Comparison of ENCODE assay signal across 12 mouse cellular contexts in the genomic region with DNA sequence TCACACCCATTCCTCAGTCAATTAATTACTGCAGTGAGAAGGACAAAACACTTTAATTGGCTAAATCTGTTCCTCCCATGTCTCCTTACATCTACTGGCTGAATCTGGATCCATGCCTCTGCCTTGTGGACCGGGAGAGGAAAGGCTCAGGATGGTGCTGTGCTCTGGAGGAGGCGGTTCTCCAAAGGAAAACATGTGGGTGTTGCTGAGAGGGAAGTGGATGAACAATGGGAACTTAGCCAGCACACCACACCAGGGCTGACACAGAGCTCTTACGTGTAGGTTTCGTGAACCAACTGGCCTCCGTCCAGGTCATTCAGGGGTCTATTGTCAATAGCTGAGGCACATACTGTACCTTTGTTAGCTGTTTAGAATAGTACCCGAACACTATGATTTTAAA.
A peak's percentile ranks its signal among the peaks of the same experiment; 100 is the strongest.
DNase-seq lines count a peak whose midpoint lies in the region; ATAC-seq and TF ChIP-seq lines count a peak whose summit lies in the region.
"Had no signal": no experiment of that assay in that cellular context is flagged by ENCODE, and none has a peak within 500 bp of the region (broad histone marks: within the 10 kb centered on the region; RNA-seq: fewer than 3 reads in every experiment).

No protein-coding gene starts in this region.

- H3K36me3 ChIP-seq in lung, embryonic 14.5 days (ENCODE audit: insufficient read depth), result no peaks in the 10 kb centered on the region
- H3K36me3 ChIP-seq: embryonic facial prominence, embryonic 12.5 days; hindbrain, embryonic 15.5 days; liver, embryonic 15.5 days had no signal

- no peaks in the 10 kb centered on the region for H3K9me3 ChIP-seq in lung, embryonic 14.5 days (ENCODE audit: low read depth, low read length)
- H3K9me3 ChIP-seq: embryonic facial prominence, embryonic 12.5 days; hindbrain, embryonic 15.5 days; liver, embryonic 15.5 days had no signal

- H3K27me3 ChIP-seq in lung, embryonic 14.5 days (ENCODE audit: insufficient read depth, low read length), result no peaks in the 10 kb centered on the region
- H3K27me3 ChIP-seq: embryonic facial prominence, embryonic 12.5 days; hindbrain, embryonic 15.5 days; liver, embryonic 15.5 days had no signal

- intact Hi-C loops in gastrocnemius, adult 2 months (cut with DNase I), result no loop called here

- no peak for TF ChIP-seq POLR2A in brain, embryonic 14.5 days (IDR thresholded peaks at IDR 0.05; ENCODE audit: borderline replicate concordance, extremely low read depth, insufficient read depth, insufficient read length, poor library complexity, severe bottlenecking)

- DNase-seq in gastrocnemius, adult 2 months, result peak; percentile 30
- DNase-seq in gastrocnemius, postnatal 4 days (ENCODE audit: low spot score in 2 of 2), result no peak
- peak; percentile 57 for DNase-seq in lung, embryonic 14.5 days
- DNase-seq in lung, postnatal 25 days (ENCODE audit: low spot score), result no peak
- DNase-seq in brain, embryonic 14.5 days (ENCODE audit: low read depth), result peak; percentile 61
- DNase-seq in lung, postnatal 4 days, result peak; percentile 16 to 41
- no peak for DNase-seq in thymus, postnatal 25 days
- DNase-seq: kidney, adult 8-10 months had no signal

- H3K27ac ChIP-seq in gastrocnemius, adult 2 months, result no peak overlapping the region
- H3K27ac ChIP-seq in lung, embryonic 14.5 days (ENCODE audit: low read depth), result no peak overlapping the region
- H3K27ac ChIP-seq: embryonic facial prominence, embryonic 12.5 days; hindbrain, embryonic 15.5 days; liver, embryonic 15.5 days had no signal

- H3K4me1 ChIP-seq in lung, embryonic 14.5 days (ENCODE audit: insufficient read depth), result no peaks in the 10 kb centered on the region
- H3K4me1 ChIP-seq: embryonic facial prominence, embryonic 12.5 days; hindbrain, embryonic 15.5 days; liver, embryonic 15.5 days had no signal

- no peak for TF ChIP-seq CTCF in gastrocnemius, adult 2 months (IDR thresholded peaks at IDR 0.05)
- no peak for TF ChIP-seq CTCF in lung, embryonic 14.5 days (IDR thresholded peaks at IDR 0.05; ENCODE audit: low read depth)
- TF ChIP-seq CTCF in brain, embryonic 14.5 days (IDR thresholded peaks at IDR 0.05; ENCODE audit: borderline replicate concordance, extremely low read depth, insufficient read depth, insufficient read length), result no peak

- no peak for ATAC-seq in lung, embryonic 14.5 days (ENCODE audit: insufficient read depth)

- no peak overlapping the region for H3K4me3 ChIP-seq in gastrocnemius, adult 2 months
- no peak overlapping the region for H3K4me3 ChIP-seq in lung, embryonic 14.5 days (ENCODE audit: low read depth, low read length)
- H3K4me3 ChIP-seq: embryonic facial prominence, embryonic 12.5 days; hindbrain, embryonic 15.5 days; liver, embryonic 15.5 days had no signal

- H3K9ac ChIP-seq in lung, embryonic 14.5 days, result no peak overlapping the region
- H3K9ac ChIP-seq: embryonic facial prominence, embryonic 12.5 days; hindbrain, embryonic 15.5 days; liver, embryonic 15.5 days had no signal

- no peak overlapping the region for H3K4me2 ChIP-seq in lung, embryonic 14.5 days
- H3K4me2 ChIP-seq: embryonic facial prominence, embryonic 12.5 days; hindbrain, embryonic 15.5 days; liver, embryonic 15.5 days; midbrain, embryonic 11.5 days had no signal

- 54% methylated on average over 6 of the region's 6 CpGs for WGBS in lung, embryonic 14.5 days

Comparison
In these comparisons a context has a peak if more than half of its experiments do, and no peak if none do; other contexts are left out.
1. DNase-seq: peak in gastrocnemius, adult 2 months (single experiment), lung, embryonic 14.5 days (single experiment), brain, embryonic 14.5 days (single experiment) and lung, postnatal 4 days (2 of 2); none in gastrocnemius, postnatal 4 days (0 of 2), lung, postnatal 25 days (single experiment) and thymus, postnatal 25 days (single experiment).